Mouse (Mus musculus) gastrocnemius, postnatal 10 days (tissue): ENCODE results near the gene Arnt. TPM values are rescaled to one million over a fixed set of nuclear protein-coding genes. Genes with fewer than 3 reads are reported as not detected.

Experiments used
- DNase-seq: peaks from one replicate; pipeline ENCODE4 v3.0.0; 2021; ENCODE audit warnings: mixed read lengths
- total RNA-seq, 2 experiments: library from RNA; stranded (reverse); gene quantifications; 2 replicates each; pipeline ENCODE4 v1.2.3; 2021

Gene Arnt
- total RNA-seq, 2 experiments from 2014 or later = 43.7 to 55.6 TPM

- no peak for DNase-seq
Measured at GRCm38 (mm10) chr3:95456367-95456766, 22.2 kb downstream of the Arnt start.

- no peak for DNase-seq
Measured at GRCm38 (mm10) chr3:95457758-95458157, 23.6 kb downstream of the Arnt start.

- no peak for DNase-seq
Measured at GRCm38 (mm10) chr3:95459381-95459780, 25.2 kb downstream of the Arnt start.

GRCm38 (mm10) chr3:95463852-95464251, 29.7 kb downstream of the Arnt start:
- no peak for DNase-seq

DNA sequence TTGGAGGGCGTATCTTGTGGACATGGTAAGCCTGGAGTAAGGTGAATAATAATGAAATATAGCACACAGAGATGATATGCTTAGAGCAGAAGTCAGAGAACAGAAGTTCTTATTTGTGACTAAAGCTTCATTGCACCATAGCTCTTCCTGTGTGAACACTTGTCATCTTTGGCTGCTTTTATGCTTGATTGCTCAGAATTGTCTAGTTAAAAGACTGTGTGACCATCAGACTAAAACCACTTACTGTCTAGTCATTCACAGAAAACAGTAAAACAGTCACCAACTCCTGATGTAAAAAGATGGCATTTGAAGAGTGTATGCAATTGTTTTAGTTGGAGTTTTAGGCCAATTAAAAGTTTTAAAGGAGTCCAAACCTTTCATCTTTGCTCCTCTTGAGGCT, 44.8 kb downstream of the Arnt start:
- no peak for DNase-seq

DNA sequence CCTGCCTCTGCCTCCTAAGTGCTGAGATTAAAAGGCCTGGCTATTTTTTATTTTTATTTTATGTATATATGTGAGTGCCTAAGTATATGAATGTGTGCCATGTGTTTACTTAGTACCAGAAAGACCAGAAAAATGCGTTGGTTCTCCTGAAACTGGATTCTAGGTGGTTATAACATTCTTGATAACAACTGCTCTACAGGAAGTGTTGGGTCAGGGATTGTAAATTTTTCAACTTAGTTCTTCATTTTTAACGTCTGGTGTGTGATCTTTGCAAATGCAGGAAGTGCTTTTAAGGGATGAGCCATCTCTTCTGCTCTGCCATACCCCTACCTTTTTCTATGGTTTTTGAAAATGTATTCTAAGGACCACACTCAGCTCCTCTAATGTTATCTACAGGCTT, 52.2 kb downstream of the Arnt start:
- DNase-seq = no peak

- no peak for DNase-seq
Measured at GRCm38 (mm10) chr3:95488679-95489078, 54.5 kb downstream of the Arnt start.

GRCm38 (mm10) chr3:95490238-95490637, 56.0 kb downstream of the Arnt start:
- no peak for DNase-seq

DNA sequence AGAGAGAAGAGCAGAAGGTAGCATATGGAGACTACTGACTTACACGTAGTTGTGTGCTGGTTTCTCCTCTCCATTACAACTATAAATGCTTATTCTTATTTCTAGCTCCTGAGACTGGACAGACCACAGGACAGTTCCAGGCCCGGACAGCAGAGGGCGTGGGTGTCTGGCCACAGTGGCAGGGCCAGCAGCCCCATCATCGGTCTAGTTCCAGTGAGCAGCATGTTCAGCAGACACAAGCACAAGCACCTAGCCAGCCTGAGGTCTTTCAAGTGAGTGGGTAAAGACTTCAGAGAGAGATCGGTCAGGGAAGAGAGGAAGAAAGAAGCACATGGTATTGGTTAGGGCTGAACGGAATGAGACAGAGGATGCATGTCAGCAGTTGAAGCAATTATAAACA, 60.2 kb downstream of the Arnt start:
- DNase-seq = peak; percentile 69

- no peak for DNase-seq
Measured at GRCm38 (mm10) chr3:95498229-95498628, 64.0 kb downstream of the Arnt start.

GRCm38 (mm10) chr3:95499024-95499423, 64.8 kb downstream of the Arnt start, which contains the start of gene Ctsk:
Gene Ctsk (plus strand): TSS chr3:95499256.
- no peak for DNase-seq

- no peak for DNase-seq
Measured at GRCm38 (mm10) chr3:95499496-95500140, 65.4 kb downstream of the Arnt start.

- DNase-seq = no peak
Measured at GRCm38 (mm10) chr3:95502312-95502711, 68.1 kb downstream of the Arnt start.

- no peak for DNase-seq
Measured at GRCm38 (mm10) chr3:95509348-95509747, 75.2 kb downstream of the Arnt start.

DNA sequence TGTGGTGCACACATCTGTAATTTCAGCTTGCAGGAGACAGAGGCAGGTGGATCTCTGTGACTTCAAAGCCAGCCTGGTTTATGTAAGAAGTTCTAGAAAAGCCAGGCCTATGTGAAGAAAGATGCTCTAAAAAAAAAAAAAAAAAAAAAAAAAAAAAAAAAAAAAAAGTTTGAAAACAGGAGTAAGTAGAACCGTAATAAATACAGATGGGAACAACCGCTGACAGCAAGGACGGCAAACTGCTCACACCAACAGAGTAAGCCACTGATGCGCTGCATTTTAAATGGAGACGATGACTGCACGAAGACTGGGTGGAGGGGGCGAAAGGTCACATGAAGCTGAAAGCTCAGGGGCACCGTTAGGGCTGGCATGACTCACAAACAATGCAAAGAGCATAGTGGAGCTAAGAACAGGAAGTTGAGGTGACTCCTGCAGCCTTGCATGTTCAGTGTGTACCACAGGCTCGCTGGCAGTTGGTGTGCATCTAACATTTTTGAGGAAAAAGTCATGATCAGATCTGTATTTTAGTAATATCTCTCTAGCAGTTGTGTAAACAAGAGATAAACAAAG, 77.5 kb downstream of the Arnt start:
- no peak for DNase-seq

- DNase-seq = no peak
Measured at GRCm38 (mm10) chr3:95516614-95517041, 82.4 kb downstream of the Arnt start.

DNA sequence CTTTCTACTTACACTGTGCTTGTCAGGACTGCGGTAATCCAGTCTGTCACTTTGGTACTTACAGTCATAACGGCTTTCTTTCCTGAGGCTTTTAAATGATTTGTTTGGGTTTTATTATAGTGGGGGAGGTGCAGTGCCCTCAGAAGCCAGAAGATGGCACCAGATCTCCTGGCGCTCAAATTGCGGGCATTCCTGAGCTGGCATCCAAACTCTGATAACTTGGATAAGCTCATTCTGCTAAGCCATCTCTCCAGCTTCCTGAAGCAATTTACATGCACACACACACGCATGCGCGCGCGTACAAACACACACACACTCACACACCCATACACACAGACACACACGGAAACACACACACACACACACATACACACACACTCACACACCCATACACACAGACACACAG, 83.3 kb downstream of the Arnt start:
- peak; percentile 62 for DNase-seq

GRCm38 (mm10) chr3:95518891-95519290, 84.7 kb downstream of the Arnt start:
- DNase-seq = no peak

DNA sequence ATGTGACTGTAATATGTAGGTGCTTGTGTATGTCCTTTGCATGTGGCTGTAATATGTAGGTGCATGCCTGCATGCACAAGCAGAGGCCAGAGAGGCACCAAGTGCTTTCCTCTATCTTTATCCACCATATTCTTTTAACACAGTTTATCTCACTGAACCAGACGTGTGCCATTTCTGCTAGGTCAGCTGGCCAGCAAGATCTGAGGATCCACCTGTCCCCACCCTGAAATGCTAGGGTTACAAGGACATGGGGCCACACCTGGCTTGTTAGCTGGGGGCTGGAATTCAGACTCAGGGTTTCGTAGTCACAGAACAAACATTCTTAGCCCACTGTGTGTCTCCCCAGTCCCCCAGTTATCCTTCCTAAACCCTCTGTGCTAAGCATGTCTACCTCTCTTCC, 85.1 kb downstream of the Arnt start:
- no peak for DNase-seq

DNA sequence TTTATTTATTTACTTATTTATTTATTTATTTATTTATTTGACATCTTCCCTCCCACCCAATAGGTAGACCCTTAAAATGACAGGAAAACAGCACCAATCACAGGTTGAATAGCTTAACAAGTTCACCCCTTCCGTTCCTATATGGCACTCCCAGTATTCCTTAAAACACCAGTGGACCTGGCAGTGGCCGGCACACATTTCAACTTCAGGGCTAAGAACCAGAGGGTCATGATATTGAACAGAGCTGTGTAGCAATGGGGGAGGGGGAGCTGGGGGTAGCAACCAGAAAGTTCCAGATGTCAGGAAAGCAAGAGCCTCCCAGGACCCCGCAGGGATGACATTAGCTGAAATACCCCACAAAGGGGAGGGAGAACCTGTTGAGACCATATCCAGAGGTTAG, 85.9 kb downstream of the Arnt start:
- no peak for DNase-seq

DNA sequence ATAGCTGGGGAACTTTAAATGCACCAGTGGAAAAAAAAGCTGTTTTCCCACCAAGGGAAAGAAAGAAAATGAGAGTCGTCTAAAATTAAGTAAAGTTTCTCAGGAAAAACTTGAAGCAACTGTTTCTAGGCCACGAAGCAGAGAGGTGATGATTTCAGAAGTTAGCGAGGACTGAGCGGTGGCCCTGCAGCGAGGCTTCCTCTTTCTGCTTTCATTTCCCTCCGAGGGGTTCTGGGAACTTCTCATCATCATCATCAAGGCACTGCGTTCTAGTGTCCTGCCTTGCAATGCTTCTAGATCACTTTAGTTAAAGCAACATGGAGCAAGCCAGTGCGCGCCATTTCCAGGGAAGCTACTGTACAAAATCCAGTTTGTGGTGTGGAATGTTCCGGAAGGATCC, 87.0 kb downstream of the Arnt start:
- no peak for DNase-seq

- no peak for DNase-seq
Measured at GRCm38 (mm10) chr3:95523662-95524061, 89.5 kb downstream of the Arnt start.

GRCm38 (mm10) chr3:95524673-95525072, 90.5 kb downstream of the Arnt start:
- DNase-seq = no peak

DNA sequence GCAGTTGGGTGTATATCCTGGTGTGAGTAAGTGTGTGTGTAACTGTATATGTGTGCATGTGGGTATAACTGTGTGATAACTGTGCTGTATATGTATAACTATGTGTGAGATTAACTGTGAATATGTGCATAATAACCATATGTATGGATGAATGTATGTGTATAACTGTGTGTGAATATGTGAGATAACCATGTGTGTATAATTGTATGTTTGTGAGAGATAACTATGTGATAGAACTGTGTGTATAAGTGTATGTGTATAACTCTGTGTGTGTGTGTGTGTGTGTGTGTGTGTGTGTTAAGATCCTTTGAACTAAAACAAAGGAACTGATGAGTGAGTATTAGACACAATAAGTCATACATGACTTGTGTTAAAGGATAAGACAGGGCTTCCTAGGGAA, 91.9 kb downstream of the Arnt start:
- no peak for DNase-seq
